Mouse (Mus musculus) cortical plate, adult 2 months (tissue): ENCODE results near the gene Glrx. TPM values are rescaled to one million over a fixed set of nuclear protein-coding genes. Genes with fewer than 3 reads are reported as not detected.
"Not testable (repeated sequence)": the region's sequence is repeated elsewhere in the genome, so short reads cannot be mapped to it uniquely, and the experiment has no call there.

Experiments used
- H3K27ac ChIP-seq: fragments of 200-500 bp; 2 replicates; pipeline ENCODE4 v1.5.1; 2012; ENCODE audit warnings: low read length, control low read depth, inconsistent platforms; ENCODE audit not compliant: insufficient read depth
- H3K4me1 ChIP-seq: fragments of 200-500 bp; 2 replicates; pipeline ENCODE4 v1.6.1; 2011; ENCODE audit warnings: low read length; ENCODE audit not compliant: control insufficient read depth, insufficient read depth
- H3K4me3 ChIP-seq: fragments of 200-500 bp; 2 replicates; pipeline ENCODE4 v1.5.1; 2011; ENCODE audit warnings: mild to moderate bottlenecking, low read length, control low read depth; ENCODE audit not compliant: insufficient read depth
- CTCF ChIP-seq: fragments of 200-500 bp; IDR thresholded peaks from 2 replicates; pipeline ENCODE4 v1.5.1; 2011; ENCODE audit warnings: mild to moderate bottlenecking, control low read depth, low read length; ENCODE audit not compliant: insufficient read depth; ENCODE audit errors: extremely low read depth
- POLR2A ChIP-seq: fragments of 200-500 bp; IDR thresholded peaks from 2 replicates; pipeline ENCODE4 v1.6.1; 2011; ENCODE audit warnings: mild to moderate bottlenecking, low read length, control low read depth; ENCODE audit not compliant: insufficient read depth; ENCODE audit errors: extremely low read depth
- polyA plus RNA-seq: library from polyadenylated mRNA; depleted of rRNA; stranded (reverse); fragments of >200 nt; gene quantifications from 2 replicates; pipeline ENCODE4 v1.2.3, GENCODE M21; 2012

The Glrx gene
- polyA plus RNA-seq, 1 experiment, result 77.0 TPM

GRCm38 (mm10) chr13:75845519-75846166, 6.0 kb downstream of the Glrx start:
- Histone ChIP-seq H3K4me3 (no peak overlapping the region), H3K27ac (no peak overlapping the region), H3K4me1 (peaks cover 2% of the 10 kb centered on the region; the same call in 1 of the 2 replicates)
- TF ChIP-seq CTCF, result no peak
- no peak for TF ChIP-seq POLR2A

- no peak for TF ChIP-seq POLR2A
- no peak for TF ChIP-seq CTCF
- Histone ChIP-seq H3K27ac (no peak overlapping the region), H3K4me3 (no peak overlapping the region), H3K4me1 (peaks cover 2% of the 10 kb centered on the region; the same call in 1 of the 2 replicates)
Observed at GRCm38 (mm10) chr13:75847027-75847426, 7.4 kb downstream of the Glrx start.

DNA sequence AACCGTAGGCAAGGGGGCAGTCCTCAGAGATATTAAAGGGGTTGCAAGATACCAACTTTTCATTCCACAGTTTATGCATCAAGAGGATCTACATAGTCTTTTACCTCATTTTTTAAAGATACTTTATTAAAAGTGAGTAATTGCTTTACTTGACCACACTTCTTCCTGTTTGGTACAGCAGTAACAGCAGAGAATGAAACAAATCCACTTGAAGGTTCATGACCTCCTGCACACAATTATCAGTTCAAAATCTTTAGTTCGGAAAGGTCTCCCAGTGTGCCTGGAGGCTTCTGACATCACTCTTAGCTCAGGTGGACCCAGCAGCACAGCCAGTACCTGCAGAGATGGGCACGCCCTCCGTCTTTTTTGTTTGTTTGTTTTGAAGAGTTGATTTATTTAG, 12.4 kb downstream of the Glrx start:
- TF ChIP-seq CTCF (no peak), POLR2A (no peak)
- Histone ChIP-seq H3K4me1 (no peaks in the 10 kb centered on the region), H3K4me3 (no peak overlapping the region), H3K27ac (no peak overlapping the region)

GRCm38 (mm10) chr13:75853118-75853517, 13.4 kb downstream of the Glrx start:
- no peak overlapping the region for H3K27ac ChIP-seq
- no peaks in the 10 kb centered on the region for H3K4me1 ChIP-seq
- H3K4me3 ChIP-seq, result no peak overlapping the region
- TF ChIP-seq CTCF (no peak), POLR2A (no peak)

GRCm38 (mm10) chr13:75859264-75859844, 19.7 kb downstream of the Glrx start:
- no peak overlapping the region for H3K4me3 ChIP-seq
- no peak for TF ChIP-seq CTCF
- no peak for TF ChIP-seq POLR2A
- H3K4me1 ChIP-seq, result no peaks in the 10 kb centered on the region
- H3K27ac ChIP-seq, result no peak overlapping the region

- no peak for TF ChIP-seq POLR2A
- Histone ChIP-seq H3K4me1 (no peaks in the 10 kb centered on the region), H3K4me3 (no peak overlapping the region), H3K27ac (no peak overlapping the region)
Observed at GRCm38 (mm10) chr13:75865486-75866184, 26.0 kb downstream of the Glrx start.

DNA sequence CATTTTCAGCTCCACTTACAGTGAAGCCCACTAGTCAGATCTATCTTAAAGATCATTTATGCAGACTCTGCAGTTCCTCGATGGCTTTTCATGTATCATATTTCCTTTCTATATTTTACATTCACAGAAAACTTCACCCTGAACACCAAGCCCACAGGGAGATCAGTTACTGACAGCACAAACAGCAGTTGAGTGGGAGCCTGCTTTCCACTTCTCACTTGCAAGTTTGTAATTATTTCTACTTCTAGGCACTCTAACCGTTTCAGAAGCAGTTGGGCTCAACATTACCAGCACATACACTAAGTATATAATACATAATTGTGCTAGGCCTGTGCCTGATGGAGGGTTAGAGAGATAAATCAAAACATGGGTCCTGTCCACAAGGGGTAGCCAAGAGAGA, 28.2 kb downstream of the Glrx start:
- TF ChIP-seq CTCF (no peak), POLR2A (no peak)
- Histone ChIP-seq H3K4me3 (no peak overlapping the region), H3K27ac (no peak overlapping the region), H3K4me1 (no peaks in the 10 kb centered on the region)

DNA sequence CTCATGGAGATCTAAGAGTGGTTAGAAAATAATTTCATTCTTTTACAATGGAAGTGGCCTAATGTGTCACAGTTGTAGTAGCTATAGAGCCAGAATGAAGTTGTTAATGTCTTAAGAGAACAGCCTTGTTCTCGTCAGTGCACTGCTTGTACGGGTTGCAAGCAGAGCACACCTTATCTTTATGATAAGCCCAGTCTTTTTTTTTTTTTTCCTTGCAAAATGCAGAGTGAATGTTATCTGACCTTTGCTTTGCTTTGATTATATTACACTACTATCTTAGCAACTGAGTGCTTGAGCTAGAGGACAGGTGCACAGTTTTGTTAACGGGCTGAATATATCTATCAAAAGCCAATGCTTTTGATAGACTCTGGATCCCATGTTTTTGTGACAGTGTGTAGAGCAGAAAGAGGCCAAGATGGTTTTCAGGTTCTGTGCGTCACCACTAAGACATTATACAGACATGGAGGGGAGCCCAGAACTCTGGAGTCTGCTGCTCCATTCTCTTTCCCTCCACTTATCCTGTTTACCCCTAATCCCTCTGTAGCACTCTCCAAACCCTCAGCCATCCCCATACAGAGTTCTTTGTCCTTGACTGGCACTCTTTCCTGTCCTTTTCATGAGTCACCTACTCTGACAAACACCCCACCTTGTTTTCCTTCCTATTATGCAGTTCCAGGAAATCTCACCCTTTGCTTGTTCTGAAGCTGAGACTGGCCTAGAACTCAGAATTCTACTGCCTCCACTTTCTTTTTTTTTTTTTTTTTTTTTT, 35.1 kb downstream of the Glrx start:
- TF ChIP-seq POLR2A (no peak), CTCF (no peak)
- H3K27ac ChIP-seq, result no peak overlapping the region

DNA sequence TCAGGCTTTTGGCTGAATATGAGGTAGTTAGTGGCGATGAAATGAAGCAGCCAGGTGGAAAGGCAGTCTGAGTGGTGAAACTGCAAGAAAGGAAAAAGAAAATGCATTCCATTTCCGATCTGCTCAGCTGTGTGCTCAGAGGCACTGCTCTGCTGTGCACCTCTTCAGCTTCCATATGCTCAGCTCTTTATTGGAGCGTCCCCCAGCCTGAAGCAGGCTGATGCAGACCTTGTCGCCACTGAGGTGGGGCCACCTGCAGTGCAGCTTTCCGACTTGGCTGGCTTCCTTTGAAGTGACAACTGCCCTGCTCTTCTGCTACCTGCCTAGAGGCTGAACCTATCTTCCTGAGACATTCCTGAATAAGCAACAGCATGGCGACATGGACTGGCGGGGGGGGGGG, 36.5 kb downstream of the Glrx start:
- not testable (repeated sequence) for H3K4me3 ChIP-seq, H3K27ac ChIP-seq, H3K4me1 ChIP-seq

More for the DNA sequence above, 35.1 kb downstream of the Glrx start:
- Histone ChIP-seq H3K4me1 (no peaks in the 10 kb centered on the region), H3K4me3 (no peak overlapping the region)
